Mouse (Mus musculus) forebrain, embryonic 16.5 days (tissue): ENCODE measurements around the gene Dlgap1. TPM values are rescaled to one million over a fixed set of nuclear protein-coding genes. Genes with fewer than 3 reads are reported as not detected.

Experiments used
- ATAC-seq: fragments of 200-750 bp; cut with Nextera tagmentation; 2 replicates; pipeline ENCODE4 v1.8.0; 2017; ENCODE audit warnings: mild to moderate bottlenecking, moderate library complexity
- H3K27ac ChIP-seq: fragments of 300-500 bp; sonication (generic); 2 replicates; pipeline ENCODE4 v1.5.1; 2014; ENCODE audit warnings: low read length, control low read depth
- H3K27me3 ChIP-seq: fragments of 300-500 bp; sonication (generic); replicated peaks from 2 replicates; pipeline ENCODE4 v1.6.1; 2014; ENCODE audit warnings: low read length; ENCODE audit not compliant: control insufficient read depth, insufficient read depth
- H3K36me3 ChIP-seq: fragments of 300-500 bp; sonication (generic); 2 replicates; pipeline ENCODE4 v1.6.1; 2014; ENCODE audit not compliant: control insufficient read depth, insufficient read depth
- H3K4me1 ChIP-seq: fragments of 300-500 bp; sonication (generic); replicated peaks from 2 replicates; pipeline ENCODE4 v1.6.1; 2014; ENCODE audit warnings: low read length; ENCODE audit not compliant: control insufficient read depth, insufficient read depth
- H3K4me2 ChIP-seq: fragments of 300-500 bp; sonication (generic); 2 replicates; pipeline ENCODE4 v1.6.1; 2014; ENCODE audit warnings: mild to moderate bottlenecking, low read length, control low read depth
- H3K4me3 ChIP-seq: fragments of 300-500 bp; sonication (generic); replicated peaks from 2 replicates; pipeline ENCODE4 v1.5.1; 2014; ENCODE audit warnings: mild to moderate bottlenecking, low read length, control low read depth
- H3K9ac ChIP-seq: fragments of 300-500 bp; sonication (generic); replicated peaks from 2 replicates; pipeline ENCODE4 v1.6.1; 2014; ENCODE audit warnings: low read depth, low read length, control low read depth
- H3K9me3 ChIP-seq: fragments of 300-500 bp; sonication (generic); 2 replicates; pipeline ENCODE4 v1.6.1; 2016; ENCODE audit warnings: low read length; ENCODE audit not compliant: control insufficient read depth
- WGBS: fragments of 180-500 bp; shearing (Covaris S2); extraction: QIAGEN DNeasy Blood & Tissue Kit; methylation state at CpG from one replicate; pipeline ENCODE4 v1.1.7; 2014; 5-methylcytosine and 5-hydroxymethylcytosine counted together
- polyA plus RNA-seq: library from polyadenylated mRNA; unstranded; fragments of >200 nt; fragmentation: Nextera tagmentation; extraction: Ambion mirVana; gene quantifications from 2 replicates; pipeline ENCODE4 v1.2.1, GENCODE M21; 2015

Gene Dlgap1
- polyA plus RNA-seq, 1 experiment from 2014 or later = 47.2 TPM

GRCm38 (mm10) chr17:70794291-70794690, 825.4 kb downstream of the Dlgap1 start:
- no peak overlapping the region for H3K9ac ChIP-seq
- WGBS = 4% methylated on average over 7 of the region's 7 CpGs
- H3K4me2 ChIP-seq = peak overlapping the region; percentile 5; the same call in 1 of the 2 replicates
- peaks cover 14% of the 10 kb centered on the region for H3K4me1 ChIP-seq
- no peak overlapping the region; the same call in 1 of the 2 replicates for H3K27ac ChIP-seq
- no peak overlapping the region for H3K4me3 ChIP-seq
- peak; percentile 72 for ATAC-seq
- H3K27me3 ChIP-seq = no peaks in the 10 kb centered on the region
- H3K36me3 ChIP-seq = no peaks in the 10 kb centered on the region
- H3K9me3 ChIP-seq = no peaks in the 10 kb centered on the region

- H3K4me3 ChIP-seq = no peak overlapping the region
- H3K4me1 ChIP-seq = peaks cover 14% of the 10 kb centered on the region
- WGBS = 55% methylated on average over 6 of the region's 6 CpGs
- H3K36me3 ChIP-seq = no peaks in the 10 kb centered on the region
- H3K27ac ChIP-seq = no peak overlapping the region
- H3K9me3 ChIP-seq = no peaks in the 10 kb centered on the region
- H3K4me2 ChIP-seq = 0 out of 2 replicates have a peak overlapping the region, but pooled peaks have one; percentile 3
- H3K9ac ChIP-seq = no peak overlapping the region
- H3K27me3 ChIP-seq = no peaks in the 10 kb centered on the region
- ATAC-seq = no peak
These were observed 825.8 kb downstream of the Dlgap1 start for GRCm38 (mm10) chr17:70794722-70795121.

- no peak overlapping the region for H3K9ac ChIP-seq
- WGBS = 76% methylated on average over 4 of the region's 4 CpGs
These were observed 826.3 kb downstream of the Dlgap1 start for GRCm38 (mm10) chr17:70795196-70795595.

GRCm38 (mm10) chr17:70796940-70797772, 828.3 kb downstream of the Dlgap1 start:
- WGBS = 91% methylated on average over 8 of the region's 8 CpGs
- no peak overlapping the region for H3K4me3 ChIP-seq
- no peak for ATAC-seq

More at GRCm38 (mm10) chr17:70795196-70795595, 826.3 kb downstream of the Dlgap1 start:
- peaks cover 14% of the 10 kb centered on the region for H3K4me1 ChIP-seq
- H3K27me3 ChIP-seq = no peaks in the 10 kb centered on the region
- H3K9me3 ChIP-seq = no peaks in the 10 kb centered on the region
- H3K27ac ChIP-seq = no peak overlapping the region
- no peak overlapping the region for H3K4me3 ChIP-seq
- no peak for ATAC-seq
- no peaks in the 10 kb centered on the region for H3K36me3 ChIP-seq
- H3K4me2 ChIP-seq = no peak overlapping the region

GRCm38 (mm10) chr17:70797773-70798045, 828.8 kb downstream of the Dlgap1 start:
- ATAC-seq = no peak
- no peak overlapping the region for H3K27ac ChIP-seq
- 84% methylated on average over 1 of the region's 1 CpGs for WGBS

More at GRCm38 (mm10) chr17:70796940-70797772, 828.3 kb downstream of the Dlgap1 start:
- no peak overlapping the region for H3K27ac ChIP-seq
- H3K27me3 ChIP-seq = no peaks in the 10 kb centered on the region
- no peak overlapping the region for H3K9ac ChIP-seq
- no peak overlapping the region for H3K4me2 ChIP-seq
- peaks cover 10% of the 10 kb centered on the region for H3K4me1 ChIP-seq
- no peaks in the 10 kb centered on the region for H3K36me3 ChIP-seq
- H3K9me3 ChIP-seq = no peaks in the 10 kb centered on the region

GRCm38 (mm10) chr17:70799266-70799665, 830.4 kb downstream of the Dlgap1 start:
- H3K4me2 ChIP-seq = no peak overlapping the region
- no peak overlapping the region for H3K4me3 ChIP-seq
- WGBS = 77% methylated on average over 4 of the region's 4 CpGs
- no peaks in the 10 kb centered on the region for H3K27me3 ChIP-seq
- H3K27ac ChIP-seq = no peak overlapping the region
- no peaks in the 10 kb centered on the region for H3K36me3 ChIP-seq
- ATAC-seq = no peak
- H3K4me1 ChIP-seq = peaks cover 5% of the 10 kb centered on the region
- H3K9me3 ChIP-seq = no peaks in the 10 kb centered on the region
- no peak overlapping the region for H3K9ac ChIP-seq

More at GRCm38 (mm10) chr17:70797773-70798045, 828.8 kb downstream of the Dlgap1 start:
- no peak overlapping the region for H3K4me2 ChIP-seq
- H3K9ac ChIP-seq = no peak overlapping the region
- no peaks in the 10 kb centered on the region for H3K36me3 ChIP-seq
- no peaks in the 10 kb centered on the region for H3K9me3 ChIP-seq
- H3K4me3 ChIP-seq = no peak overlapping the region
- no peaks in the 10 kb centered on the region for H3K27me3 ChIP-seq
- peaks cover 10% of the 10 kb centered on the region for H3K4me1 ChIP-seq

- no peak for ATAC-seq
- 70% methylated on average over 14 of the region's 14 CpGs for WGBS
- H3K27ac ChIP-seq = no peak overlapping the region
These were observed 833.1 kb downstream of the Dlgap1 start for GRCm38 (mm10) chr17:70802022-70802421.

GRCm38 (mm10) chr17:70805866-70806265, 837.0 kb downstream of the Dlgap1 start:
- no peak overlapping the region for H3K4me2 ChIP-seq
- no peak overlapping the region for H3K4me3 ChIP-seq
- no peaks in the 10 kb centered on the region for H3K9me3 ChIP-seq
- no peak overlapping the region for H3K9ac ChIP-seq
- H3K4me1 ChIP-seq = no peaks in the 10 kb centered on the region
- no peak overlapping the region for H3K27ac ChIP-seq
- H3K36me3 ChIP-seq = no peaks in the 10 kb centered on the region
- WGBS = 98% methylated on average over 9 of the region's 9 CpGs
- no peaks in the 10 kb centered on the region for H3K27me3 ChIP-seq
- ATAC-seq = no peak

More at GRCm38 (mm10) chr17:70802022-70802421, 833.1 kb downstream of the Dlgap1 start:
- Histone ChIP-seq H3K9me3 (no peaks in the 10 kb centered on the region), H3K4me2 (no peak overlapping the region), H3K36me3 (no peaks in the 10 kb centered on the region), H3K4me3 (no peak overlapping the region), H3K4me1 (no peaks in the 10 kb centered on the region; the same call in 1 of the 2 replicates), H3K9ac (no peak overlapping the region), H3K27me3 (no peaks in the 10 kb centered on the region)

- H3K4me1 ChIP-seq = no peaks in the 10 kb centered on the region
- H3K9ac ChIP-seq = no peak overlapping the region
- no peak overlapping the region for H3K4me2 ChIP-seq
- no peaks in the 10 kb centered on the region for H3K9me3 ChIP-seq
- ATAC-seq = no peak
- no peak overlapping the region for H3K27ac ChIP-seq
- H3K36me3 ChIP-seq = no peaks in the 10 kb centered on the region
- no peak overlapping the region for H3K4me3 ChIP-seq
- no peaks in the 10 kb centered on the region for H3K27me3 ChIP-seq
- 89% methylated on average over 2 of the region's 2 CpGs for WGBS
These were observed 837.7 kb downstream of the Dlgap1 start for GRCm38 (mm10) chr17:70806600-70806999.
